Mouse (Mus musculus): Measurements from ENCODE around the gene Olfr152.

Olfr152 gene

GRCm38 (mm10) chr2:87779183-87779582 lies at the start of gene Olfr152:
Gene Olfr152, plus strand, starts transcription at chr2:87779483.
- no peak for DNase-seq (ENCODE audit: low read depth, low spot score)

DNA sequence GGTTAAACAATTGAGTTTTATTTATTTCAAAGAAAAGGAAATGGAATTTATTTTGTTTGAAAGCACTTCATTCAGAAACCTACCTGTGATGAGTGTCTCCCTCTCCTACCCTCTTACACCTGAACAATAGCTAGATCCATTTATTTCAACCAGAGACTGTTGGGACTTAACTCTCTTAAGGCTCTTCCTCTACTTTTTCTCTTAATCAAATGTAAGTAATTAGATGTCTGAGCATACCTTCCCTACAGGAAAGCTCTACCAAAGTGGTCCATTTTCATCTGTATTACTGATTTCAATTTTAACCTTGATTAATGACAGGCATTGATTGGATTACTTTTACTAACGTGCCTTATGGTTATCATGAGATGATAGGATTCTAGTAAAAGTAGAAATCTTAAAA lies 39.4 kb upstream of the Olfr152 start, which contains the start of gene Olfr1138:
Olfr1138 (minus strand) TSS at position 101 of the 400 bp plus-strand sequence.
- no peak for DNase-seq (ENCODE audit: low read depth, low spot score)

GRCm38 (mm10) chr2:87743452-87743851 lies 35.8 kb upstream of the Olfr152 start, which contains the start of gene Olfr1140:
Gene Olfr1140, plus strand, starts transcription at chr2:87743752.
- no peak for DNase-seq (ENCODE audit: low read depth, low spot score)

DNA sequence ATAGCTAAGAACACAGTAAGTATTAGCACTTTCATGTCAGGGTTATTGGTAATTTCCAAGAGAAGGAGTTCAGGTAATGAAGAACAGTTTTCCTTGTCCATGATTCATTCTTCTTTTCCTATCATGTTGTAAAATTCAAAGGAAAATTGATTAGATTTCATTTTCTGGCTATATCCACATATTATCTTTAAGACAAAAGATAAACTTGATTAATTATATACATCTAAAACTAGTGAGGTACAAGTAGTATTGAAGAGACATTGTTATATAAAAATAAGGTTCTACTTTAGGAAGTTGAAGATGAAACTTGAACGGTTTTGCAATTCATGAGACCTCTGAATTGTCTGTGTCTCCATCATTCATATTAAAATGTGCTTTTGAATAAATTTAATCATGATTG lies 25.4 kb upstream of the Olfr152 start, which contains the start of gene Olfr1141:
Olfr1141 (minus strand) TSS at position 101 of the 400 bp plus-strand sequence.
- DNase-seq (ENCODE audit: low read depth, low spot score), result no peak

- DNase-seq (ENCODE audit: low read depth, low spot score), result no peak
Measured at GRCm38 (mm10) chr2:87776143-87776542, 3.1 kb upstream of the Olfr152 start.

DNA sequence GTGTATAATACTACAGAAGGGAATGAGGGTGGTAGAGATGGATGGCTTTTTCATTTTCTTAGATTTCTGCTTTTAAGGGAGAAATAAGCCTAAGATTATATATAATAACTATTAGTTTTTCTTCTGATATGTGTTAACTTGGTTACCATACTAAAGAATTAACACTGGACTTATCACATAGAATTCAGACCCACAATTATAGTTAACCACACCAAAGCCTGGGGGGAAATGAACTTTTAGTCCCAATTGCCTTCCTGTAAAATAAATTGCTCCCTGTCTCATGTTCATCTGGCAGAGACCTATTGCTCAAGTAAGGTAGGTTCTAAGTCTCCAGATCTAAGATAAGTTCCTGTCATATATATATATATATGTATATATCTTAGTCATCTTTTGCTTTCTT lies 21.0 kb downstream of the Olfr152 start, which contains the start of gene Olfr1143:
Olfr1143 (plus strand) TSS at position 301 of the 400 bp plus-strand sequence.
- DNase-seq (ENCODE audit: low read depth, low spot score), result no peak

- DNase-seq (ENCODE audit: low read depth, low spot score), result no peak
Measured at GRCm38 (mm10) chr2:87809522-87809921, 30.2 kb downstream of the Olfr152 start, which contains the start of gene Olfr1145. Gene Olfr1145, plus strand, starts transcription at chr2:87809822.

DNA sequence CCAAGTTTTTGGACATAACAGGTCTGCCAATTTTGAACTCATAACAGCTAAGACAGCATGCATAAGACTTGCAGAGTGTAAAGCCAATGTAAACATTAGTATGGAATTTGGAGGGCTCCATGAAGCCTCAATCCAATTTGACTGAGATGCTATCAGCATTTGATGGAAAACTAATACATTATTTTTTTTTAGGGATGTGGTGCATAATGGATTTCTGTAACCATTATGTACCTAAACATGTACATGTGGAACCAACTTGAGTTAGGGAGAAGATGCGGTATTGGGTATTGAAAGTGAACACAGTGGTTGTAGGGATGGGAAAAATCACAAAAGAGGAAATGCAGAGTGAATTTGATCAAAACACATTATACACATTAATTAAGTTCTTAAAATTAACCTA lies 51.0 kb downstream of the Olfr152 start, which contains the start of gene Olfr1148:
Olfr1148 (plus strand) TSS at position 301 of the 400 bp plus-strand sequence.
- DNase-seq (ENCODE audit: low read depth, low spot score), result no peak
